Mouse (Mus musculus) CD8-positive naive resting alpha-beta T cell, adult 2 months (primary cell): ENCODE data around the gene Hdac5.

Experiments
- DNase-seq, 2 experiments: peaks; one replicate each; pipeline ENCODE4 v3.0.0; 2022; ENCODE audit warnings: low read depth in 2 of 2, low spot score in 2 of 2

The Hdac5 gene

DNA sequence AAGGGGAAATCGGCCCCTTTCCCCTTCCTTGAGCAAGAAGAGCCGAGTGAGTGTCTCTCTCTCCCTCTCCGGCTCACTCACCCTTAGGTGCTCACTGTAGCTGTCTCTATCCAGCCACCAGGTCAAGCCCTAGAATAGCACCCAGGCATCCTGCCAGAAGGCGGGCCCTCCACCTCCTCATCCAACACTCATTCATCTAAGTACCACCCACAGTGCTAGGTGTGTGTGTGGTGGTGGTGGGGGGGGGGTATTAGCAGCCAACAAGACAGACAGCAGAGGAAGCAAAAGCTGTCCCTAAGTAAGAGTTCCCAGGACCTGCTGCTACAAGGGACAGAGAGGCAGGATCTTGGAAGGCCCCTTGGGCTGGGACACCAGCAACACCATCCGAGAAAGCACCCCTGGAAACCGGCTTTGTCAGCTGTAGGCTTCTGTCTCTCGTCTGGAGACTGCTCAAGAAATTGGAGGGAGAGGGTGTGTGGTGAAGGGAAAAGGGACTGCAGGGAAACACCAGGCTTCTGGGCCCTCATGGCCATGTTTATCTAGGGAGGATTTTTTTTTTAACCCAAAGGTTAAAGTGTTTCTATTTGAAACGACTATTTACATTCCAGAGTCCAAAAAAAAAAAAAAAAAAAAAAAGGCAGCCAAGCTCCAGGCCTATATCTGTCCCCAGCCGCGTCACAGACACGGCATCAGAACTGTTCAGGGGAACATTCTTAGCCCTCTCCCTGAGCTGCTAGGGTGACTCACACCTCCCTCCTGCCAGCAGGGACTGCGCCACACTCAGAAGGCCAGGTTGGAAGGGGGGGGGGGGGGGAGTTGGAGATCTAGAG, 13.7 kb downstream of the Hdac5 start:
- no peak for DNase-seq

DNA sequence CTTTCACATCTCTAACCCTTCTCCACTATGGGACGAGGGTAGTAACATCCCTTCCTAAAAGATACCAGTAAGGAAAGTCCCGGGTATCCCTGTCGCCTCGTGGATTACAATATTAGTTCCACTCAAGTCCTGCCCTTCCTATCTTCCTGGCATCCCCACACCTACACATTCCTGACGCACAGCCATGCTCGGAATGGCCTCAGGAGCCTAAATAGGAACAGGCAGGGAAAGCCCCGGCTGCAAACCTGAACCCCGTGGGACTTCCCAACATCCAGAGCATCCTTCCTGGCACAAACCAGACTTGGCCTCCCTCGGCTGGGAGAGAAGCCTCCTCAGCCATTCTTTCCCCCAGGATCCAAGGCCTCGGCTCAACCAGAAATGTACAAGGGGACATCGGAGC, 14.5 kb downstream of the Hdac5 start:
- no peak for DNase-seq

DNA sequence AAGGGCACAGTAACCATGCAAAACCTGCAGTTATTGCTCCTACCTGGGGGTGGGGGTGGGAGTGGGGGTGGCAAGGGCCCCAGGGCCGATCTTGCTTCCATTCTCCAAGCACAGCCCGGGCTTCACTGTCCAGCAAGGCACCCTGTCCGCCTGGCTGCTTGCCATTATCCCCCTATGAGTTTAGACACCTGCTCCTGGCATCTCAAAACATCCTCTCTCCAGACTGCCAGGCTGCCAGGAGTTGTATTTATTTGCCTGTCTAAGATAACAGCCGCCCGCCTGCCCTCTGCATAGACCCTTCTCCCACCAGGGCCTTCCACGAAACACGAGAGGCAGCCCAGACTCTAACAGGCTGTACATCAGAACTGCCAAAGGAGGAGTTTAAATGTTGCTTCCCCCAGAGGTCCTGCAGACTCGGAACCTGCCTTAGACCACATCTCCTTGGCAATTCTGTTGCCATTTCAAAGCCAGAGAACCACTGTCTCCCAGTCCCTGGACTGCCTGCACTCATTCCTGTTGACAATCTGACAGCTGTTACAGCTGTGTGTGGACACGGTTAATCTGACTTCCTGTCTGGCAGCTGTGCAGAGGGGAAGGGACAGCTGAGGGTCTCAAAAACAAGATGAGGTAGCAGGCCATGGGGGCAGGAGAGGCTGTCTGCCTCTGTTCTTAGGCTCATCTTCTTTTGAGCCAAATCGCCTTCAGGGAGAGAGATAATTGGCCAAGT, 15.4 kb downstream of the Hdac5 start:
- DNase-seq, result no peak

DNA sequence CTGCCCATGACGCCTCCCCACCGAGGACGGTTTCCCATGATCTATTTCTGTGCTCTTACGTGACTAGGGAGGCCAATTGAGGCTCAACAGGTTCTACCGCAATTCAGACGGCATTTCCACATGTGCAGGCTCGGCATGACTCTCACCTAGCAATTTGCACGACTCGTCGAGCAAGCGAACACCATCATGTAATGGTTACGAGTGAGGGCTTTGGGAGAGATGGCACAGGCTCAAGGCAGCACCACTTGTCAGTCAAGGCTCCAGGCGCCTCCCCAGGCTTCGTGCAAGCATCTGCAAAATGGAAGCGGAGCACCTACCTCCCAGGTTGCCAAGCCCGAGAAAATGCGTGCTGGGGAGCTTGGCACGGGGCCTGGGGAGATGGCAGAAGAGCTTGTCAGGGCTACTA, 18.0 kb downstream of the Hdac5 start:
- DNase-seq, result no peak

DNA sequence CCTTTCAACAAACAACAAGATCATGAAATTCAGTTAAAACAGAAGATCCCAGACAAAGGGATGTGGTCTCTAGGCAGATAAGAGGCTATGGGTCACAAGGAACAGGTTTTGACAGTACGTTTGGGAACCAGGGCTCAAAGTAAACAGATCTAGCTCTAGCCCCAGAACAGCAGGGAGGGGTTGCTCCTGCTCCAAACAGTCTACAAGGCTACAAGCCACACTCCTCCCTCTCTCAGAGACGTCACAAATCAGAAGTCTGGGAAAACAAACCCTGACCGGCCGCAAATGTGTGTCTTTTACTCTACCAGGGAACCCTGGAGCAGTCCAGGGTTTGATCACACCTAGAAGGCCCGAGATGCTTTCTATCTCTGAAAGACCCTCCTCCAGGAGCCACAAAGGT, 19.0 kb downstream of the Hdac5 start:
- no peak for DNase-seq

DNA sequence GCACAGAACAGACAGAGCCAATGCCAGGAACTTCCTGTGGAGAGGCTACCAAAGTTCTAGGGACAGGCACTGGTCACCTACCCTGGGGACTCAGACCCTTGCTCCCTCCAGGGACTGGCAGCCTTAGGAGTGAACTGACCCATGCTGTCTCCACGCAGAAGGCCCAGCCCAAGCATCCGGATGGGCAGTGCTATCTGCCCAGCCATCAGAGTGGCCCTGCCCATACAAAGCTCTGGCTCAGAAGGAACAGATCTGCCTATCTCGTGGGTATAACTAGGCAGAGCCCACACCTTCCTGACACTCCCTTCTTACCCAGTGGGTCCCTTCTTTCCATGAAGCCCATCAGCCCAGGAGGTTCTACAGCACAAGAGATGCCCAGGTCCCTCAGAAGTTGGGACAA, 19.8 kb downstream of the Hdac5 start:
- no peak for DNase-seq

DNA sequence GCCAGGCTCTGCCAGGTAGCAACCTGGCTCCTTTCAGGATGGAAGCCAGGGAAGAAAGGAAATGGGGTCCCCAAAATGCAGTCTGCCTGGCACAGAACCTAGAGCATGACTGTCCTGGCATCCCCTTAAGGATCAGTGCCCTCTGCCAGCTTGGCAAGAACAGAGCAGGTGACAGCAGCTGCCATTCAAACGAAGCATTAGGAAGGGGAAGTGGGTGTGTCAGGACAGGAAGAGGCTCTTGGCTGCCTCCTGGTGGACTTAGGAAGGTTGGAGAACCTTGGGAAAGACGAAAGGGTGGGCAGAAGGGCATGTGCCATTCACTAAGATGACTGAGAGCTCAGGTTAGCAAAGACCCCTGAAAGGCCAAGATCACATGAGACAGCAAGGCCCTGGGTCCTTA, 20.2 kb downstream of the Hdac5 start:
- no peak for DNase-seq

DNA sequence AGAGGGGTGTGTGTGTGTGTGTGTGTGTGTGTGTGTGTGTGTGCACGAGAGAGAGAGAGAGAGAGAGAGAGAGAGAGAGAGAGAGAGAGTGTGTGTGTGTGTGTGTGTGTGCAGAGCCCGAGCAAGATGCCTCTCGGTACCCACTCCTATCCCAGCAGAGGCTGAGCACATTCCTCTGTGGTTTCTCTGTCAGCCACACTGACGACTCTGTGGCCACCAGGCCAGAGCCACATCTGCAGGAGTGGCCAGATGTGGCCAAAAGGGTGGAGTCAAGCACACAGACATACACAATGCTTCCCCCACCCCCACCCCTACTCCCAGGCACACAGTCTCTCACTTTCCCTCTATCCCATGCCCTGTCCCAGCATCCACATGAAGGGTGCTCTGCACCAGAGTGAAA, 21.1 kb downstream of the Hdac5 start:
- DNase-seq, result no peak

DNA sequence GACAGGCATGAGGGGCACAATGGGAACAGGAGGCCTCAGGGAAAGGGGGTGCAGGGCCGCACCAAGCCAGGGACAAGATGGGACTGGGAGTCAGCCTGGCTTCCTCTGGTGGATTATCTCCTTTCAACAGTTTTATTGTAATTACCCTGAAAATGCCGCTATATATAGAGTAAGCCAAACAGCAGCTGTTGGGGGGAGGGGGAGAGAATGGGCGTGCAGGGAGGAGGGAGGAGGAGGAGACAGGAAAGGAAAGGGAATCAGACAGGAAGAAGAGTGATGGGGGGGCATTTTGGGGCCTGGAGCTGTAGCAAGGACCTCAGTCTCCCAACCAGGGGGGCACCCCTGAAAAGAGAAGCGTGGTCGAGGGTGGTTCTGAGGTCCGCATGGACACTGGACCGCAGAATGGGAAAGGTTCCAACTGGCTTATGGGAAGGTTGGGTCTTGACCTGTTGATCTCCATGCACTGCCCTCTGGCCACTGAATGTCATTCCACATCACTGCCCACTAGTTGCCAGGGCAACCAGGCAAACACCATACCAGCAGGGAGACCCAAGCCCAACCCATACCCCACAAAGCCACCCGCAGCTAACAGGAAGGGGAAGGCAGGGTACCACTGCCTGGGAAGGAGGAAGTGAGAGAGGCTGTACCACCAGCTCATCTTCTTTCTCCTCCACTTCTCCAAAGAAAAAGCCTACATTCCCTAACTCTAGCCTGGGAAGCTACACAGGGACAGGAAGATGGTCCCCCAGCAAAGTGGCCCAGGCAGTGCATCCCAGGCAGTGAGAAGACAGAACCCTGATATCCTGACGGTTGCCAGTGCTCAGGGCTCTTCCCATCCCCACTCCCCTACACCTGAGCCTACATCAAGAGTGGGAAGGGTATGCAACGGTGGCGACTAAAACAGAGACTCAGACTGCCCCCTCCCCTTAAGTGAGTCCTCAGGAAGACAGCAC, 21.9 kb downstream of the Hdac5 start:
- no peak for DNase-seq

DNA sequence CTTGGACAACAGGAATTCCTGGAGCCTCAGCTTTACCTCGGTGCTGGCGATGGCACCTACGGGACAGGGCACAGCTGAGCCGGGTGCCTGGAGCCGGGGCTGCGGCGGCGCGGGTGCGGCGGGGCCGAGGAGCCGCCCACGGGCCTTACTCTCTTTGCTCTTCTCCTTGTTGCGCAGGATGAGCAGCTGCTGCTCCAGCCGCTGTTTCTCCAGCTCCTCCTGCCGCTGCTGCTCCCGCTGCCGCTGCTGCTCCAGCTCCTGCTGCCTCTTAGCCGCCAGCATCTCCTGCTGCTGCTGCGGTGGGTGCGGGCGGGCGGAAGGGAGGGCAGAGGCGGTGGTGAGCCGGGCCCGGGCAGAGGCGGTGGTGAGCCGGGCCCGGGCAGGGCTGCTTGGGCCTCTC, 23.5 kb downstream of the Hdac5 start:
- DNase-seq, result no peak

DNA sequence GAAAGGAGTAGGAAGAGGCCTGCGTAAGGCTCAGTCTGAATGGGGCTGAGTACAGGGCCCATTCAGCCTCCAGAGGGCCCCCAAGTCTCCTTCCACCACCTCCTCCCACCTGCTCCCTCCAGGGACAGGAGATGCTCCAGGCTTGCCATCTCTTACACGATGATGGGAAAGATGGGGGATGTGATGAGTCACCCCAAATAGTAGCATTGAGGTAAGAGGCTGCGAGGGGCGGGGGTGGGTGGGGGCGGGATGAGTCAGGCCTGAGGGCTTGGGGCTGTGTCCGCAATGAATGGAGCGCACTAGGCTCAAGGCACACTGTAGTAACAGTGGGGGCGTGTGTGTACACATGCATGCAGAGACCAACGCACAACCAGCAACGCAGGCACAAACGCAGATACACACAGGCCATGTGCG, 28.6 kb downstream of the Hdac5 start:
- no peak for DNase-seq

DNA sequence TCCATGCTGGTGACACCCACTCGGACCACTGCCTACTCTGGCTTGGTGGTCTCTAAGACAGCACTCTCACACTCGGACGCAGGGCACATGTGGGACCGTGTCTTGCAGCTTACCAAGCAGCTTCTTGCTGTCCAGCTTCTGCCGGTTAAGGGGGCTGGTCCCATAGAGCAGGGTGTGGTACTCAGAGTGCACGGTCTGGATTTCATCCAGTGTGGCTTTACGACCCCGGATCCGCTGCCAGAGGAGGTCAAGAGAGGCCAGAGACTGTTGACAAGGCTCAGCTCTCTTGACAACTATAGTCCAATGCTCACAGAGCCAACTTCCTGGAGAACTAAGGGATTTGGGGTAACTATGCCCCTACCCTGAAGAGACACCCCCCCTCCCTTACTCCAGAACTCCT, 30.1 kb downstream of the Hdac5 start:
- DNase-seq, result no peak

DNA sequence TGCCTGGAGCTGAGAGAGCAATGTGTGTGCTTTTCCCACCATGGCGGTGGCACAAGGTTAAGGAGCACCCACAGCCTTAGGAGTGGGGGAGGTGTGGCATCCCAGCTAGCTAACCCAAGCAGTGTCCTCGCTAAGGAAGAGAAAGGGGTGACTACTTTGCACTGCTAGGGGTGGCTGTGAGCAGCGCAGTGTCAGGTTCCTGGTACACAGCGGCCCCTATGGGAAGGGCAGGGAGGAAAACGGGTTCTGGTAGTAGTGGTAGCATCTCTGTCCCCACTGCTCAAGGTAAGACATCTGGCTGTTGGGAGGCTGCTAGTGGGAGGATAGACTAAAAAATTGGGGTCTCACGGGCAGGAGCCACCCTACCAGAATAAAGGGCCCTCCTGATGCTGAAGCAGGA, 31.7 kb downstream of the Hdac5 start:
- no peak for DNase-seq

DNA sequence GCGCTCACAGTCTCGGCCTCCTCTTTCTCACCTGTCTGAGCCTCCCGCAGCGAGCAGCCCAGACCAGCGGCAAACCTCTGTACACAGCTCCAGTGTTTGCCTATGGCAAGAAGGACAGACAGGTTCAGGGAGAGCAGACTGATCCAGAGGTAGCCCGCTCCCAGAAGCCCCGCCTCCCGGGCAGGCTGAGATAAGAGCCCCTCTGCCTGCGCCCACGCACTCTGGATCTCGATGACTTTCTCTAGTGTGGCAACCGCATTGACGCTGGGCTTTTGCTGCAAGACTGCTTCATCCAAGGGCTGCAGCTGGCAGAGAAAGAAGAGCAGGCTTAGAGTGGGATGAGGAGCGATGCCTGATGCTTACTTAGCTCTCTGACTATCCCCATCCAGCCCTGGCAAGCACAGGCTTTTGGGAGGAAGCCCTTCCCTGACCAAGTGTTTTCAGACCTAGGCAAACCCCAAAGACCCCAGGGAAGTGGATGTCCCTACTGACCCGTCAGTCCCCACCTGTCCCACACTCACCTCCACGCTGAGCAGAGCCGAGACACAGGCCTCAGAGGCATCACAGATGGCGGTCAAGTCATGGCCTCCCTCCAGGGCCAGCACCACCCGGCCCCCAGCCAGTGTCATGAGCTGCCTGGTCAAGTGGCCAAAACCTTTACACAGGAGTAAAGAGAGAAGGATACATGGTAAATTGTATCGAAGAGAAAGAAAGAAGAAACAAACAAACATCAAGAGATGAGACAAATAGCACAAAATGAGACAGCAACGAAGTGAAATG, 33.8 kb downstream of the Hdac5 start:
- no peak for DNase-seq

DNA sequence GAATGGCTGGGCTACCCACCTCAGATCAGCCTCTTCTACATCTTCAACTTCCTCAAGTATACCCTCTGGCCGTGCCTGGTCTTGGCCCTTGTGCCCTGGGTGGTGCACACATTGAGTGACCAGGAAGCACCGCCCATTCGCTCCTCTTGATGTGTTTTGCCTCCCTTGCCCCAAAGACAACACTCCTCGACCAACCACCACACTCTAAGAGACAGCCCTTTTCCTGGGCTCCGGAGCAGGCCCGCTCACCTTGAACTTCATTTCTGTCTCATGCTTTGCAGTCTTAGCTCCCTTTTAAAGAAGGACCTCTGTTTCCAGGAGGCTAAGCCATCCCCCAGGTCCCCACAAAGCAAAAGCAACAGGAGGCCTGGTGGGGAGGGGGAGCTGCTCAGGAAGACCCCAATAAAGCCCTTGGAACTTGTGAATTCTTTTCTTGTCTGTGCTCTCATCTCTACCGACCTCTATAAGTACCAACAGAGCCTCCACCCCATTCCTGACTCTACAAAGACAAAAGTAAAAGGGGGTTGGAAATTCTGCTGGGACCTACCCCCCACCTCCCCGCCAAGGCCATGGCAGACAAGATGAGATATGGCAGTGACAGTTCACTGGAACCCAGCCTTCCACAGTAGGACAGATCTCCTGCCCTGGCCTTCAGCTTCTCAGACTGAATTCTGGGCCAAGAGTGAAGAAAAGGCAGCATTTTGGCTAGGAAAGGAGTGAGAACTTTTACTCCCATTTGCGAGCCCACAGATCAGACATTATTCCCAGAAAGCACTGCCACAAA, 36.1 kb downstream of the Hdac5 start:
- no peak for DNase-seq

DNA sequence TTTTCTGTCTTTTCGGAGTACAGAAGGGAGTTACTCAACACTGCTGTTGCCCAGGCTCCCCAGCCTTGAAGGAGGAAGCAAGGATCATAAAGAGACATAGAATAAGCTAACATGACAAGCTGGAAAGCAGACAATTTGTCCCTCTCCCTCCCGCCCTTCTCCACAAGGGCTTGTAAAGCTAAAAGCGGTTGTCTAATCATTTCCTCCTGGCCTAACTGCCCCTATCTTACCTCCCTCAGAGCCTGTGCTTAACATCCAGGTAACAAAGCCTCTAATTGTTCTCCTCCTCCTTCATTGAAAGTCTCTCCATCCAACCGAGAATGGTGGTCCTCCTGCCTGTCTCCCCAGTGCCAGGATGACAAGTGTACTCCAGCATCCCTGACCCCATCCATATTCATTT, 39.1 kb downstream of the Hdac5 start:
- DNase-seq, result no peak

DNA sequence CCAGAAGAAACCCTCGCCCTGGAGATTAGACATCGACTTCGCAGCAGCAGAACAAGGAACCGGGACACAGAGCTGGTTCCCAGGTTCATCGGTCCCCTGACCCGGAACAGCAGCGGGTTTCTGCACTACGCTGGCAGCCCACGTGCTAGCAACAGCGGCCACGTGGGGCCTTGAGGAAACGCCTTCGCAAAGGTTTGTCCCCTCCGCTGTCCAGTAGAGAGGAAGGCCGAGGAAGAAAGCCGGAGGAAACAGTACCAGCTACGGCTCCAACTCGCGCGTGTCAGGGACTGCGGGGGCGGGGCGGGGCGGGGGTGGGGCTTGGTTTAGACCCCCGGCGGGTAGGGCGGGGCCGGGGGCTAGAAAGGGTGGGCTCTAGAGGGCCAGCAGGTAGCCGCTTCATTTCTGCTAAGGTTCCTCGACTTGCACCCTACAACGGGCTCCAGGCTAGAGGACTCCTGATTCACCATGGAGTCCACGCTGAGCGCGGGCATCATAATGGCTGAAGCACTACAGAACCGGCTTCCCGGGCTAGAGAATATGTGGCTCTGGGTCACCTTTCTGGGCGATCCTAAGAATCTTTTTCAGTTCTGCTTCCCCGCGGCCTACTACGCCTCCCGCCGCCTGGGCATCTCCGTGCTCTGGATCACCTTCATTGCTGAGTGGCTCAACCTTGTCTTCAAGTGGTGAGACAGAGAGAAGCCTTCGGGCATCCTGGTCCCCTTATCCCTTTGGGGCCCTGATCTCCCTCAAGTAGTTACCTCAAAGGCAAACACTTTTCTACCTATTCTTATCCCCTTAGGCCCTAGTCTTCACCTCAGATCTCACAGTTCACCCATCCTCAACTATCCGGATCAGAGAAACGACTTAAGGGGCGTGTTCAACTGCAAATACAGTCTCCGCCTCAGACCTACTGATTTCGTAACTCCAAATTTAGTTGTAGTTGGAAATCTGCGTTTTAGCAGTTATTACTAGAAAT, 40.2 kb downstream of the Hdac5 start, which contains the start of gene G6pc3:
G6pc3 (plus strand) TSS at position 160 of the 976 bp plus-strand sequence.
- peak; percentile 39 to 53 for DNase-seq

DNA sequence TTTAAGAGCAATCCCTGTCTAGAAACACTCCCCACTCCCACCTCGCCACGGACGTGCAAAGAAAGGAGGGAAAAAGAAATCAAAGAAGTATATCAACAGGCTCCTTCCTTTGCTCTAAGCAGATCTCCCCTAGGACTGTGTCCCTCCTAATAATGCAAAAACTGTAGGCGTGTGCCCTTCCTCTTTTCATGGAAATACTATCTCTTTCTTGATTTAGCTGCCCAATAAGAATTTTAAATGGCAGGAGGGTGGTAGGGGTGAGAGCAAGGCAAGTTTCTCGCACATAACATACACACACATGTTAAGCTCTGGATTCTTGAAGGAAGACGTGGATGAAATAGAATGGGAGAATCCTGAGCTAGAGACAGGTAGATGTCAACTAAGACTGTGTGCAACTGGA, 41.0 kb downstream of the Hdac5 start:
- DNase-seq, result no peak

DNA sequence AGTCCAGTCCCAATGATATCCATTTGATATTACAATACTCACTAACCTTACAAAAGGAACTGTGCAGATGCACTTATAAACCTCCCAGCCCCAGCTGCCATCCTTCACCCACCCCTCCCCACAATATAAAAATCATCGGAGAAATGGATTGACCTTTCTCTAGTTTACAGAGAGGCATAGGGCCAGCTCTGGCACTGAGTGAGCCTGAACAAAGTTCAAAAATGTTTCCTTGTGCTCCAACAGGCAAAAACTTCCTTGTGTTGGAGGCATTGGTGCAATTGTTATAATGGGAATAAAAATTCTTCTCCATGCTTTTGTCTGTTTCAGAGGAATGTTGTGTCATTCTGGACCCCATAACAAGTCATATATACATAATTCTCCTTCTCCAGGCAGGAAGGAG, 43.7 kb downstream of the Hdac5 start:
- no peak for DNase-seq
